Mouse (Mus musculus): ENCODE data around the gene Trim9. TPM values are rescaled to one million over a fixed set of nuclear protein-coding genes. Genes with fewer than 3 reads are reported as not detected.

Trim9 gene
- polyA plus RNA-seq, 1 experiment = not detected

DNA sequence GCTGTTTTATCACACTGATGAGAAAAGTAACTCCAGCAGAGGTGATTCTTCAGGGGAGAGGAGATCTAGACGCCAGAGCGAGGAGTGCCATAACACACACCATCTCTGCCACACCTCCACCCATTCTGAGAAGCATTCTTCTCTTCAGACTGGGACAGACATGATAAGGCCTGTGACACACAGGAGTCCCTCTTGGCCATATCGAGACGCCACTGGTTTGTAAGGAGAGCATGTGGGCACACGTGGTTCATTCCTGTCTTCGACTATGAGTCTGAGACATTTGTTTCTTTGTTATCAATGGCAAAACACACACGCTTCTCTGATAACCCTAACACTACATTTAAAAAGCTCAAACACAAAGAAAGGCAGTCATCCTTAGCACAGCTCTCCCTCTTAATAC, 43.9 kb downstream of the Trim9 start:
- Histone ChIP-seq H3K27me3 (ENCODE audit: control insufficient read depth) (no peaks in the 10 kb centered on the region), H3K4me3 (replicated peaks) (no peak overlapping the region), H3K9me3 (ENCODE audit: control insufficient read depth, low read length) (no peaks in the 10 kb centered on the region), H3K4me1 (ENCODE audit: control insufficient read depth) (peaks cover 10% of the 10 kb centered on the region), H3K36me3 (ENCODE audit: control insufficient read depth) (no peaks in the 10 kb centered on the region)
- TF ChIP-seq GATA1 (IDR thresholded peaks at IDR 0.05; ENCODE audit: low read length) (no peak), TAL1 (IDR thresholded peaks at IDR 0.05; ENCODE audit: low read length) (no peak)

DNA sequence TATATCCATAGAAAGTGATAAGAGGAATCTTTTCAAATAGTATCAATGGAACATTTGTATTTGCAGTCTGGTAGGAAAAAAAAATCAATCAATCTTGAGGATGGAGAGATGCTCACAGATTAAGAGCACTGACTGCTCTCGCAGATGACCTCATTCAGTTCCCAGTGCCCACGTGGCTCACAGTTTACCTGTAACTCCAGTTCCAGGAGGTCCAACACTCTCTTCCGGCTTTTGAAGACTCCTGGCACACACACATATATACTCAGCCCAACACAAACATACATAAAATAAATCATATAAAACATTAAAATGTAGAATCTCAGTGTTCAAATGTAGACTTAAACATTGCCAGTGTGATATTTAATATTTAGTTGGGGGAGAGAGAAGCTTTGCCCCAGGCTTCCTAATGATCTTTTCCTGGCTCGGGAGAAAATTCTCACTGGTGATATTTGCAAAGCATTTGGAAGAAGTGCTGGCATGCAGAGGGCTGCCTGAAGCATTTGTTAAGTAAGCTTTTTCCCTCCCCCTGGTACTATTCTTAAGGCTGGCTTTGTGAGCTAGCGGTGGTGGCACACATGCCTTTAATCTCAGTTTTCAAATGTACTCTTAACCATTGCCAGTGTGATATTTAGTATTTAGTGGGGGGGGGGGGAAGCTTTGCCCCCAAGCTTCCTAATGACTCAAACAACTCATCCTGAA, 45.2 kb downstream of the Trim9 start:
- Histone ChIP-seq H3K4me3 (replicated peaks) (no peak overlapping the region), H3K9me3 (ENCODE audit: control insufficient read depth, low read length) (no peaks in the 10 kb centered on the region), H3K36me3 (ENCODE audit: control insufficient read depth) (no peaks in the 10 kb centered on the region), H3K27me3 (ENCODE audit: control insufficient read depth) (no peaks in the 10 kb centered on the region), H3K4me1 (ENCODE audit: control insufficient read depth) (peaks cover 10% of the 10 kb centered on the region)
- TF ChIP-seq TAL1 (IDR thresholded peaks at IDR 0.05; ENCODE audit: low read length) = no peak
- no peak for TF ChIP-seq GATA1 (IDR thresholded peaks at IDR 0.05; ENCODE audit: low read length)

DNA sequence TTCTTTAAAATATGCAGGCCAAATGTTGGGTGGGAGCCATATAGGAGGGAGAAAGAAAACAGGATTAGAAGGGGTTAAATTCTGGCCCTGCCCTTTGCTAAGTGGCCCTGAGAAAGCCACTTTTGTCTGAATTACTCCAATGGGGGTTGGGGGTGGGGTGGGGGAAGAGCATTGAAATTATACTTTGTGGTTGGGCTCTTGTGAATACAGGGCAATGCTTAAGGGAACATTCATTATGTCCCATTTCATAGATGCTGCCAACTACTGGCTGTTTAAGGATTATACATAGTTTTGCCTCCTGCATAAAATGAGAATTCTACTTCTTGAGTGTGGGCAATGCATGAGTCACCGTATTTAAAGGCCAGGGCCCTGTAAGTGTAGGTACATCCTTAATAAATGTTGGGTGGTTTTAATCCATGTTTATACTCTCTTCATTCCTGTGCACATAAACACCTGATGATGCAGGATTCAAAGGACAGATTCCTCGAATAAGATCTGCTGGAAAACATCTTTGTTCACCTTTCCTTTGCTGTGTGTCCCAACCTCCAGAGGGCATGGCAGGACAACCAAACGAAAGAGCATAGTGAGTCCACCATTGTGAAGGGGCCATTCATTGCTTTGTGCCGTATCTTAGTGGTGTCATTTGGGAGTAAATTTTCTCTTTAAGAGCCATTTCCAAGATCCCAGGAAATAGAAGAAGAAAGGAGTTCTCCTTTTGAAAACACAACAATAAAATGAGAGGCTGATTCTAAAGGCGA, 53.3 kb downstream of the Trim9 start:
- TF ChIP-seq TAL1 (IDR thresholded peaks at IDR 0.05; ENCODE audit: low read length) (no peak), GATA1 (IDR thresholded peaks at IDR 0.05; ENCODE audit: low read length) (no peak)
- no peaks in the 10 kb centered on the region for H3K4me1 ChIP-seq (ENCODE audit: control insufficient read depth)
- H3K36me3 ChIP-seq (ENCODE audit: control insufficient read depth) = no peaks in the 10 kb centered on the region
- H3K27me3 ChIP-seq (ENCODE audit: control insufficient read depth) = no peaks in the 10 kb centered on the region
- no peaks in the 10 kb centered on the region for H3K9me3 ChIP-seq (ENCODE audit: control insufficient read depth, low read length)
- no peak overlapping the region for H3K4me3 ChIP-seq (replicated peaks)

DNA sequence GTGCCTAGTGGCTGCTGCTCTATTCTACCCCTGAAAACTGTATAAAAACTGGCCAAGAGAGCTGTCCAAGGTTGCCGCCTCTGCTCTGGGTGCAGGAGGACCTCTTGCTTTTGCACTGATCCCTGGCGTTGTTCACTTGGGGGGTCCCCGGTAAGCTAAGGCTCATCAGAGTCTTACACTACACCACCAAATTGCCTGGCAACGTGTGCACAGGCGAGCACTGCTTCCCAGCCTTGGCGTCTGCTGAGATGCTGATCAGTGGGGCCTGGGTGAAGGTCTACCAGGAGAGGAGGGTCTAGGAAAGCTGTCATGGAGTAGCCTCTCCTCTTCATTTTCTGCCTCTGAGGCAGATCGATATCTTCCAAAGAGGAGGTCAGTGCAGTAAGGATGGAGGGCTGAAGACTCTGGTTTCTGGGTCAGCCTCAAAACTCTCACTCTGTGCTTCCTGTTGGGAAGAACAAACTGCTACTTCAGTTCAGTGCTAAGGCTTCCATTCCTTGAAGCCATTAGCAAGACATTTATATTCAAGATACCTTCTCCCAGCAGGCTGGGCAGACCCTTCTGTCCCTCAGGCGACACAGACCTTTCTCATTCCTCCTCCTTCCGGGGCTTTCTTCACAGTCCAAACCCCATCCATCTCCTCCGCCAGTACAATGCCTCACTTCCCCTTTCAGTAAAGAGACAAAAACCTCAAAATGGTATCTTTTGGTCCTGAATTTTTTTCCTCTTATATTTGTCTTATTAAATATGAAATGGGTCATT, 54.1 kb downstream of the Trim9 start:
- TF ChIP-seq TAL1 (IDR thresholded peaks at IDR 0.05; ENCODE audit: low read length) (no peak), GATA1 (IDR thresholded peaks at IDR 0.05; ENCODE audit: low read length) (no peak)
- no peaks in the 10 kb centered on the region for H3K36me3 ChIP-seq (ENCODE audit: control insufficient read depth)
- no peaks in the 10 kb centered on the region for H3K9me3 ChIP-seq (ENCODE audit: control insufficient read depth, low read length)
- H3K4me3 ChIP-seq (replicated peaks) = no peak overlapping the region
- H3K4me1 ChIP-seq (ENCODE audit: control insufficient read depth) = no peaks in the 10 kb centered on the region
- H3K27me3 ChIP-seq (ENCODE audit: control insufficient read depth) = no peaks in the 10 kb centered on the region

DNA sequence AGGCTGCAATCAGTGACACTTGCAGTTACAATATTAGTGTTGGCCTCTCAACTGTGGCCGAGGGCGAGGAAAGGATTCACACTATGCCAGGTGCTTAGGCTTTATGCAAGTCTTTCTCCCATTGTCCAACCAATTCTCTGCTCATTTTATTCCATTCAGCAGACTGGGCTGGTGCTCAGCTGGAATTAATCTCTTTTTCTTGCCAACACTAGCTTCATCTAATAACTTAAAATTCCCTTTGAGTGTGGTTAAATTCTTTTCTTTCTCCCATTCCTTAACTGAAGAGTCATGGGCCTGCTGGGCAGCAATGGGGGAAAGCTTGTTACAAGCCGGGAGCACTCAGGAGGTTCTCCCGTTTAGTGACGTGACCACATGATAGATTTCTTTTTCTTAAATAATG, 61.9 kb downstream of the Trim9 start:
- Histone ChIP-seq H3K4me3 (replicated peaks) (no peak overlapping the region), H3K27me3 (ENCODE audit: control insufficient read depth) (no peaks in the 10 kb centered on the region)
- no peak for TF ChIP-seq TAL1 (IDR thresholded peaks at IDR 0.05; ENCODE audit: low read length)
- TF ChIP-seq GATA1 (IDR thresholded peaks at IDR 0.05; ENCODE audit: low read length) = no peak

DNA sequence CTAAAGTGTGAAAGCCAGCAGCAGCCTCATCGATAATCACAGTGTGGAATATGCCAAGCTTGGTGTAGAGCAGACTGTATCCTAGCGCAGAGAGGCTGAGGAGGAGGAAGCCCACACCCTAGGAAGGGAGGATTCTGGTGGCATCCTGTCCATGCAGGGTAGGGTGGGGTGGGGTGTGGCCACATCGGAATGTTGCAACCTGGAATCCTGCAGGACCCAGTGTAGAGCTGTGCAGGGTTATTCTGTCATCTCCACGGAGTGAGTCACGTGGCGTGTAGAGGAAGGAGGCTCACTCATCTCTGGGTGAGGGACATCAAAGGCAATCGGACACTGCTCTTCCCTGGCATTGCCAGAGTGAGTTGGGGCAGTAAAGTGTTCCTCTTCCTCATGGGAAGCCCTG, 62.4 kb downstream of the Trim9 start:
- Histone ChIP-seq H3K36me3 (ENCODE audit: control insufficient read depth) (no peaks in the 10 kb centered on the region), H3K4me1 (ENCODE audit: control insufficient read depth) (no peaks in the 10 kb centered on the region), H3K4me3 (replicated peaks) (no peak overlapping the region), H3K9me3 (ENCODE audit: control insufficient read depth, low read length) (no peaks in the 10 kb centered on the region), H3K27me3 (ENCODE audit: control insufficient read depth) (no peaks in the 10 kb centered on the region)
- TF ChIP-seq GATA1 (IDR thresholded peaks at IDR 0.05; ENCODE audit: low read length) (no peak), TAL1 (IDR thresholded peaks at IDR 0.05; ENCODE audit: low read length) (no peak)

More for the DNA sequence above, 61.9 kb downstream of the Trim9 start:
- Histone ChIP-seq H3K36me3 (ENCODE audit: control insufficient read depth) (no peaks in the 10 kb centered on the region), H3K4me1 (ENCODE audit: control insufficient read depth) (no peaks in the 10 kb centered on the region), H3K9me3 (ENCODE audit: control insufficient read depth, low read length) (no peaks in the 10 kb centered on the region)

DNA sequence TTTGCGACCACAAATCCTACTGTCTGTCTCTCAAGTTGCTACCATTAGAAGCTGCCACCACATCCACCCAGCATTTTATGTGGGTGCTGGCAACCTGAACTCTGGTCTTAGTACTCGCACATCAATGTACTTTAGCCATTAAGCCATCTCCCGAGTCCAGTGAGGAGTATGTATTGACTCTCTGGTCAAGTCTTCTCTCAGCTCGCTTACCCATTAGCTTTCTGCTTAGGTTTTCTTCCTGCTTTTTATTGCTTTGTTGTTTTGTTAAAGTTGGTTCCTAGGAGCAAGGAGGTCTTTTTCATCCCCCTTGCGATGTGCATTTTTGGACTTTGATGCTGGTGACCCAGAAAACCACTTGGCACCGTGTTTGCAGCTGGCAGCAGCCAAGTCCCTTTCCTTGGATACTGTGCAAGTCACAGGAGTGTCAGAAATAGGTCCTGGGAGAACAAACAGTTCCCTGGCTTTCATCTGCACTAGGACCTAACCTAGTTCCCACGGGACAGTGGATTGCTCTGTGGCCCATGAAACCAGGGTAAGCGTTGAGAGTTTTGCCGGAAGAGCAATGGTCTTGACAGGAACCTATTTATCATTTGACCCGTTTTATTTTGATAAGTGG, 64.2 kb downstream of the Trim9 start:
- TF ChIP-seq TAL1 (IDR thresholded peaks at IDR 0.05; ENCODE audit: low read length) (no peak), GATA1 (IDR thresholded peaks at IDR 0.05; ENCODE audit: low read length) (no peak)
- no peaks in the 10 kb centered on the region for H3K9me3 ChIP-seq (ENCODE audit: control insufficient read depth, low read length)
- H3K4me3 ChIP-seq (replicated peaks) = no peak overlapping the region
- H3K36me3 ChIP-seq (ENCODE audit: control insufficient read depth) = no peaks in the 10 kb centered on the region
- no peaks in the 10 kb centered on the region for H3K27me3 ChIP-seq (ENCODE audit: control insufficient read depth)
- no peaks in the 10 kb centered on the region for H3K4me1 ChIP-seq (ENCODE audit: control insufficient read depth)

DNA sequence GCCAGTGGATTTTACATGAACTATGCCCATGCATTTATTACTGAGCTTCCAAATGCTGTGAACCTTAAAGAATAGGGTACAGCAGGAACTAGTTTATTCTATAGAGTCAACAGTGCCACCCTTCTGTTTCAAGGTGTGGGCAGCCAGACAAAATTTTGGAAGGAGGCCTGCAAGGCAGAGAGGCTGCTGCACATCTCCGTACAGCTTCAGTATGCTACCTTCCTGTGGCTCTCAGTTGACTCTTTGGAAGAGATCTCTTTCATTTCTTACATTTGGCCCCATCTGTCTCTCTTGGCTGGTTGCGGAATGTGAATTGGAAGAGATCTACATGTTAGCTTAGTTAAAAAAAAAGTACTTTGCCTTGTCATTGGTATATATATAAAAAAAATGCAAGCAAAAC, 66.5 kb downstream of the Trim9 start:
- no peaks in the 10 kb centered on the region for H3K4me1 ChIP-seq (ENCODE audit: control insufficient read depth)
- H3K9me3 ChIP-seq (ENCODE audit: control insufficient read depth, low read length) = no peaks in the 10 kb centered on the region
- no peak for TF ChIP-seq GATA1 (IDR thresholded peaks at IDR 0.05; ENCODE audit: low read length)
- TF ChIP-seq TAL1 (IDR thresholded peaks at IDR 0.05; ENCODE audit: low read length) = no peak
- no peak overlapping the region for H3K4me3 ChIP-seq (replicated peaks)
- H3K27me3 ChIP-seq (ENCODE audit: control insufficient read depth) = no peaks in the 10 kb centered on the region
- no peaks in the 10 kb centered on the region for H3K36me3 ChIP-seq (ENCODE audit: control insufficient read depth)

DNA sequence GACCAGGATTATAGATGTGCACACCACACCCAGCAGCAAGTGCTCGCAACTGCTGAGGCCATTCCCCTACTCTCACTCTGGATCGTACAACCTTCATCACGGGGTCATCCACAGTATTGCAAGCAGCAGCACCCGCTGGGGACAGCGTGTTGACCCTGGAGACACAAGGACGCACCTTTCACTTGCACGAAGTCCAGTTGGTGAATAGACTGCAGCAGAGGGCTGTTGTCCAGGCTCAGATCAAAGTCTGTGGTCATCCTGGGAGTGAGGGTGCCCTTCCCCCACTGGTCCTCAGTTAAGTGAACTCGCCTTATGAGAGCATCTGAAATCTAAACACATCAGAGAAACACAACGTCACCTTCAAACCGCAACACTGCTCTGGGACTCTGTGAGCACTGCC, 67.0 kb downstream of the Trim9 start:
- no peak for TF ChIP-seq GATA1 (IDR thresholded peaks at IDR 0.05; ENCODE audit: low read length)
- no peak for TF ChIP-seq TAL1 (IDR thresholded peaks at IDR 0.05; ENCODE audit: low read length)
- Histone ChIP-seq H3K27me3 (ENCODE audit: control insufficient read depth) (no peaks in the 10 kb centered on the region), H3K4me1 (ENCODE audit: control insufficient read depth) (no peaks in the 10 kb centered on the region), H3K36me3 (ENCODE audit: control insufficient read depth) (no peaks in the 10 kb centered on the region), H3K9me3 (ENCODE audit: control insufficient read depth, low read length) (no peaks in the 10 kb centered on the region), H3K4me3 (replicated peaks) (no peak overlapping the region)
